30 mouse cellular contexts compared by ENCODE assay signal in the genomic region with DNA sequence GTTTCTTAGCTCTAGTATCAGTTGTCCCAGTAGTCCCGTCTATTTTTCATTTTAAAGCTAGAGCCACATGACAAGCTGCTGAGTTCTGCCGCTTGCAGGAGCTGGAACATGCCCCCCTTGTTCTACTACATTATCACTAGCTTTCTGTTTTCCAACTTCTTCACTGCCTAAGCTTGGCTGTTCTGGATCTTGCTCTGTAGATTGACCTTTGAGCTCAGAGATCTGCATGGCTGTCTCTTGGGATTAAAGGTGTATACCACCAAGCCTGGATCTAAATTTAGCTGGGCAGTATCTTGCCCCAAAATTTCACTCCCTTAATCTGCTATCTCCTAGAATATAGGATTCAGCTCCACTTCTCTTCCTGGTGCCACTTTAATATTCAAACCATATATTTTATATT. TPM values are rescaled to one million over a fixed set of nuclear protein-coding genes. Genes with fewer than 3 reads are reported as not detected.
"Had no signal": no experiment of that assay in that cellular context is flagged by ENCODE, and none has a peak within 500 bp of the region (broad histone marks: within the 10 kb centered on the region; RNA-seq: fewer than 3 reads in every experiment).

No protein-coding gene starts in this region.

- DNase-seq: gastrocnemius, adult 2 months; gastrocnemius, postnatal 10 days; gastrocnemius, postnatal 25 days; heart, adult 18-20 months; heart, postnatal 10 days; heart, postnatal 4 days; kidney, postnatal 25 days; layer of hippocampus, adult 9-11 months; layer of hippocampus, postnatal 36 days; left cerebral cortex, postnatal 4 days had no signal

- H3K4me3 ChIP-seq: gastrocnemius, adult 2 months; heart, embryonic 10.5 days; heart, embryonic 12.5 days; hindbrain, embryonic 10.5 days; hindbrain, embryonic 12.5 days; intestine, embryonic 15.5 days; limb, embryonic 13.5 days; limb, embryonic 15.5 days; liver, embryonic 12.5 days had no signal

- H3K27ac ChIP-seq: gastrocnemius, adult 2 months; heart, embryonic 10.5 days; hindbrain, embryonic 10.5 days; hindbrain, embryonic 12.5 days; hindbrain, embryonic 14.5 days; intestine, embryonic 15.5 days; kidney, postnatal 0 days; limb, embryonic 13.5 days; limb, embryonic 15.5 days; liver, embryonic 12.5 days; liver, embryonic 14.5 days had no signal

RNA-seq across cellular contexts. Expression of a gene that starts 21.0 kb away (rescaled TPM):
- total RNA-seq: gastrocnemius, adult 2 months; gastrocnemius, postnatal 10 days; gastrocnemius, postnatal 25 days; gastrocnemius, postnatal 4 days; granulocyte monocyte progenitor cell, adult 5-6 weeks; heart, adult 8-10 months; heart, postnatal 10 days; heart, postnatal 25 days; heart, postnatal 4 days; left cerebral cortex, adult 18-20 months; left cerebral cortex, adult 8-10 months; left cerebral cortex, postnatal 10 days; left cerebral cortex, postnatal 25 days; left cerebral cortex, postnatal 4 days; liver, adult 2 months had no signal

RNA-seq across cellular contexts. Expression of a gene that starts 48.1 kb away (rescaled TPM):
- total RNA-seq: granulocyte monocyte progenitor cell, adult 5-6 weeks had no signal
